Mouse (Mus musculus) hematopoietic stem cell, adult 5-6 weeks (primary cell): ENCODE data around the gene Swt1. TPM values are rescaled to one million over a fixed set of nuclear protein-coding genes. Genes with fewer than 3 reads are reported as not detected.
"Not testable (repeated sequence)": the region's sequence is repeated elsewhere in the genome, so short reads cannot be mapped to it uniquely, and the experiment has no call there.

Experiments
- ATAC-seq, 2 experiments: fragments of 125-278 bp in 1 of 2; replicated peaks in 1 of 2; 2 replicates each; pipeline ENCODE4 v1.8.0; 2016 to 2017; ENCODE audit warnings: inconsistent platforms in 2 of 2, mild to moderate bottlenecking in 2 of 2, moderate number of reproducible peaks in 2 of 2, low read depth in 1 of 2, moderate TSS enrichment in 1 of 2; ENCODE audit not compliant: low FRiP score in 2 of 2, poor library complexity in 2 of 2, severe bottlenecking in 2 of 2, insufficient read depth in 1 of 2, low TSS enrichment in 1 of 2
- total RNA-seq: library from RNA; stranded (forward); fragments of 172-1452, 232-1000 nt; gene quantifications from 2 replicates; pipeline ENCODE4 v1.2.3, GENCODE M21; 2017

The Swt1 gene
- total RNA-seq, 1 experiment from 2014 or later, result 34.1 TPM

DNA sequence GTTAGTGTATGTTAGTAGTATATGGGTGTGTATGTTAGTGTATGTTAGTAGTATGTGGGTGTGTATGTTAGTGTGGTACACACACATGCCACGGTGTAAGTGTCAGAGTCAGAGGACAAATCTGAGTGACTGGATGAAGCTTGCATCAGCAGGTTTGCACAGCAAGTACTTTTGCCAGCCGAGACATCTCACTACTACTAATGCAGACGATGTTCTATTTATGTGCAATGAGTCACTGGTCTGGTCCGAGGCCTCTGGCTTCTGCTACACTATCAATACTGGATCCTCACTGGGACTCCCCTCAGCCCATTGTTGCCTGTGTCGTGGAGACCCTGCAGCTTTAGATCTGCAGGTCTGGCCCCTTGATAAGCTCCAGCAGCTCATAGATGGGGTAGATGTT lies 56.7 kb downstream of the Swt1 start:
- ATAC-seq, result no peak

DNA sequence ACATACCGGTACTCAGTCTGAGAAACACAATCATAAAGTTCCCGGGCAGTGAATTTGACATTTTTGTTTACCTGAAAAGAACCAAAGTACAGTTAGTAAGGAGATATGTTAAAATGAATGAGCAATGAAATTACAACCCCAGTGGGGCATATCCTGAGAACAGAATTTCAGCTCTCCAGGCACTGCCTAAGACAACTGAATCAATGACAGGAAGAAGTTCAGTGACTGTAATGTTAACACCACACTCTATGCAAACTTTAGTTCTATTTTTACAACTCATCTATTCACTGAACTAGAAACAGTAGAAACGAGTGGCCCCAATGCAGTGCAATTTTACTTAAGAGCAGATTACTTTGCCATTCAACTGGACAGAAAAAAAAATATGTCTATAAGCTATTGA lies 57.7 kb downstream of the Swt1 start:
- no peak for ATAC-seq

DNA sequence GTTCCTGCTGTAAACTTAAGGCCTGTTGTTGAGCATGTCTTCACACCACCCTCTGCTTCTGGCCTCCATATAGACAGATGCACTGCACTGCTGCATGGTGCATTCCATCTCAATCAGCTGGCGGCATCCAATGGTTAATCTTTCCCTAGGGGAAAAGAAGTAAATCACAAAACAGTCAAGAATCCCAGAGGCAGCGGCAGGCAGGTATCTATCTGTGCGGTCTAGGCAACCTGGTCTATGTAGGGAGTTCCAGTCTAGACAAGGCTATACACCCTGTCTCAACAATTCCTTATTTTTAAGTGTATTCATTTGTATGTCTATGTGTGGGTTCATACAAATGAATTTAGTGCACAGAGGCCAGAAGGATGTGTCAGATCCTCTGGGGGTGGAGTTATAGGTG lies 59.8 kb downstream of the Swt1 start:
- no peak for ATAC-seq

DNA sequence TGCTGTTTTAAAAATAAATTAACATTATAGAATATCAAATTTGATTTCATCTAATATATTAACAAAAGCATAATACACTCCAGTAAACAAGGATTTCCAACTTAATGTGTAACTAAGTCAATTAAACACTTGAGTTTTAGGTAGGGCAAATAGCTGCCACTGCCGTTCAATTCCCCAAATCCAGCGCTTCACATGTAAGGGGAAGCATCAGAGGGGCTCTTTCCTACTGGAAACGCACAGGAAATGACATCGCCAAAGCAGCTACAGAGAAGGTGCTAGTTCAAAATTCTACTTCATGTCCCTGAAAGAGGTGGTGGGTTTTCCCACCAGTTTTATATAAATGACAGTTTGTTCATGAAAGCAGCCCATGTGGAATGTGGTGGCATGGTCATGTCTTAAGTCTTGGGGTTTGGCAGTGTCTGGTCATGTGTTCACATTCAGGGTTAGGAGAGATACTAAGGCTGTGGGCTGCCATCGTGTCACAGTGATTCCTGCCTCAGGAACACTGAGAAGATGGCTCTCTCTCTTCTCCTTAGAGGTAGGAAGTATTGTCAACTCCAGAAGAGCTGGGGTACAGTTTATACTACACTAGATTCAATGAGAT lies 60.4 kb downstream of the Swt1 start:
- no peak for ATAC-seq

DNA sequence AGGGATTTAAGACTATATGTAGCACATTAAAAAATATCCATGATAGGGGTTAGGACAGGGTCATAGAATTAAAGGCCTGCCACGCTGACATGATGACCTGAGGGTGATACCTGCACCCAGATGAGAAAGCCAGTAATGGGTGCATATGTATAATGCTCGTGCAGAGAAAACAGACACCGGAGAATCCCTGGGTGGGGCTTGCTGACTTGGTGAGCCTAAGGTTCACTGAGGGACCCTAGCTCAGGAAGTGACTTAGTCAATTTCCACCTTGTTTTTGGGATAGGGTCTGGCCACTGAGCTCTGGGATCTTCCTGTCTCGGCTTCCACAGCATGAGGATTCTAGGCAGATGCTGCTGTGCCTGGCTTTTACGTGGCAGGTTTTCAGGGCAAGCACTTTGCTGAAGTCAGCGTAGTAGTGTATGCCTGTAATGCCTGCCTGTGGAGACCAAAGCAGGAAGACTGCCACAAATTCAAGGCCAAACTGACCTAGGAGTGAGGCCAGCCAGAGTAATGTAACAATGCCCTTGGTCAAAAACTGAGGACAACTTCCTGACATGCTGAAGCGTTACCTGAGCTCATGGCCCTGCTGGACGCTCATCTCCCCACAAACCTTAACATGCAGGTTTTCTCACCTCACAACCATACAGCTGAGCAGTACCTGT lies 61.2 kb downstream of the Swt1 start:
- ATAC-seq, result no peak

DNA sequence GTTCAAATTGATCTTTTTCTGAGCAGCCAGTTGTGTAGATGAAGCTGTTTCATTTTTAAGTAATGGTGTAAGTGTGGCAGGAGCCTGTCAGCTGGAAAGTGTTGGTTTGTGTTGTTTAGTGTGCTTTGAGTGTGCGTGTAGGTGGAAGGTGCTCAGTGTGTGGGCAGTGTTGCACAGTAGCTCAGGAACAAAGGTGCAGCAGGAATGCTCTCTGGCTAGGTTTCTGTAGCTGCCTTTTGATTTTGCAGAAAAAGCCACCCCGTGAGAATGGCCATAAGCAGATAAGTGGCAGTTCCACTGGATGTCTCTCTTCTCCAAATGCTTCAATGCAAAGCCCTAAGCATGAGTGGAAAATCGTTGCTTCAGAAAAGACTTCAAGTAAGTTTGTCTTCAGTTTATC lies 68.9 kb downstream of the Swt1 start:
- ATAC-seq, result no peak

DNA sequence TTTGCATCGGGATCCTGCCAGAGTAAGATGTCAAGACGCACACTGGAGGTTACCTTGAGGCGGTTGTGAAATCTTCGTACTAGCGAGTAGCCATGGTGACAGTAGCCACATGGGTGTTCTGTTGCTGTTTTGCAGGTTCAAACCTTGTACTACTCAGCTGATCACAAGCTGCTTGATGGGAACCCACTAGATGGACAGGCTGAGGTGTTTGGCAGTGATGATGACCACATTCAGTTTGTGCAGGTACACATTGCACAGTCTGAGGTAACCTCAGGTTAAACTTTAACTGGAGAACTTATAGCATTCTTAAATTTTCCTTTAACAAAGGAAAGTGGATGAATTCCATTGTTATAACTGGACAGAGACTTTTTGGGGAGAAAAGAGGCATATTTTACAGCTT lies 72.3 kb downstream of the Swt1 start:
- no peak for ATAC-seq

DNA sequence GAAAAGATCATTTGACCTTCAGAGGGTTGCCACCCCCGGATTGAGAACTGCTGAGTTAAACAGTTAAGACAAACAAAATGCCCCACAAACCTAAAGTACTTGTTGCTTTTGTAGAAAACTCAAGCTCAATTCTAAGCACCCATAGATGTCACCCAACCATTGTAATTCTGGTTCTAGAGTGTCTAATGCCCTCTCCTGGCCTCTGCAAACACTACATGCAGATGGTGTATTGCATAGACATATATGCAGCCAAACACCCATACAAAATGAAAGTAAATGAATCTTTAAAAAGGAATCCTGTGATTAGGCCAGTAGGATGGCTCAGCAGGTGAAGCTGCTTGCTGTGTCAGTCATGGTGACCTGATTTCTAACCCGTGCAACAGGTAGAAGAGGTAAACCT lies 75.3 kb downstream of the Swt1 start:
- peak in 1 of 2 experiments; percentile 70; a peak in 2 of 4 replicates for ATAC-seq

DNA sequence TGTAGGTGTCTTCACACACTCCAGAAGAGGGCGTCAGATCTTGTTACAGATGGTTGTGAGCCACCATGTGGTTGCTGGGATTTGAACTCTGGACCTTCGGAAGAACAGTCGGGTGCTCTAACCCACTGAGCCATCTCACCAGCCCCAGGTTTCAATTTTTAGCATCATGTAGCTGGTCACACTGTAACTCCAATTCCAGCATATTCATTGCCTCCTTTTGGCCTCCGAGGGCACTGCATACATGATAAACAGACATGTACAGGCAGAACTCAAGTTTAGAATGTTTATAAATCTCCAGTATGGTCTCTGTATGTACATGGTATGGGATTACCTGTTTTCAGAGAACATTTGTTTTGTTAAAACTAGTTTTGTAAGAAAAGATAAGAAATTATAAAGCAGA lies 80.0 kb downstream of the Swt1 start:
- not testable (repeated sequence) for ATAC-seq

DNA sequence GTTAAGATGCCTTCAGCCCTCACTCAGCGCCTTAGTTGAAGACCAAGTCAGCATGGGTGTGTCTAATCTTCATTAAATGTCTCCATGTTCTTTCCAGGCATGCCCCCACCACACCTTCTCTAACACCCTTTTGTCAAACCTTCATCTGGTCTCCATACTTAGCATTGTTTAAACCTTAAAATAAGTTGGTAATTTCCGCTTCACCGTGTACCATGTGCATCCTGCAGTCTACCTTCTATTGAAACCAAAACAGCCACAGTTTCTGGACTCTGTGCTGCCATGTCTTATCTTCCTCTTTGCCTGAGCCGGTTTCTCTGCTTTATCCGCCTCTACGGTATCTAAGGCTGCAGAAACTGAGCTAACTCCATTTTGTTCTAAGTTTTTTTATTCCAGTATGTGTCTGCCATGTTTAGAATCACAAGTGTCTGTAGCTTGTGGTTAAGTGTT lies 81.6 kb downstream of the Swt1 start:
- no peak for ATAC-seq

DNA sequence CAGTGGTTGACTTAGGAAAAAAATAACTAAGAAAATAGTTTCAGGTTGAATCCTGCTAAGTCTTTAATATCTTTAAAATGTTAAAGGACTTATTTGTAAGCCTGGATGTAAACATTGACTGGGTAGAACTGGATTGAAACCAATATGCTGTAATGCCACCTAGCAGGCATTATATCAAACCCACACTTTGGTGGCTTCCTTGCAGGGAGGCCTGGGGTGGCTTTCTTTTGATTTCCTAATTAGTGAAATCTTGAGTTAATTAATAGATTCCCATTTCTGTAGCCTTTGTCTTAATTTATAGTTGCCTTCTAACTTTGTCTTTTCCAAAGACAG lies 82.4 kb downstream of the Swt1 start:
- no peak for ATAC-seq

DNA sequence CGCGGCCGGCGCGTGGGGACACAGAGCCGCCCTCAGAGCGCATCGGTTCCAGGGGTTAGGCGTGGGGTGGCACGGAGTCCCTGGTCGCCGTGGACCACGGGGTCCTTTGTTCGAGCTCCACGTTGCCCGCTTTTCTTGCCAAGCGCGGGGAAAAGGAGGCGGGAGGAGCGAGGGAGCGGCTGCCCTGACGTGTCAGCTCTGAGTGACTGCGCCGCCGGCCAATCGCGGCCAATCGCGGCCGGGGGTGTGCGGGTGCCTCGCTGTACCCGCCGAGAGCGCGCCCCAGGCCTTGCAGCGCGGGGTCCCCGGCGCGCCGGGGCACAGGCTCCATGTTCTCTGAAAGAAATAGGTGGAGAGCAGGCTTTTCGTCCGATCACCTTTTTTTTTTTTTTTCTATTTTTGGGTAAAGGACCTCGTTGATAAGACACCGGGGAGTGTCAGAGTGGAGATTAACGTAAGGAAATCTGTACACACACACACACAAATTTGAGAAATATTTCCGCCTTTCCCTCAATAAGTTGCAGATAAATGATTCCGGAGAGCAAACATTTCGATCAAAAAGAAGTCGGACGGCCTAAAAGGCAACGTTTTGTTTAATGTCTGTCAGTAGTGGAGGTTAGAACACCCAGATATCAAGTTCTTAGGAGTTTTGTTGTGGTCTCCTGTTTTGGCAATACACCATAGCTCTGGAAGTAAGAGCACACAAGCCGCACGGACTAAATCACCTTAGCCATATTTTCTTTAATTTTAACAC lies 83.0 kb downstream of the Swt1 start:
- peak; percentile 34 to 58 for ATAC-seq

DNA sequence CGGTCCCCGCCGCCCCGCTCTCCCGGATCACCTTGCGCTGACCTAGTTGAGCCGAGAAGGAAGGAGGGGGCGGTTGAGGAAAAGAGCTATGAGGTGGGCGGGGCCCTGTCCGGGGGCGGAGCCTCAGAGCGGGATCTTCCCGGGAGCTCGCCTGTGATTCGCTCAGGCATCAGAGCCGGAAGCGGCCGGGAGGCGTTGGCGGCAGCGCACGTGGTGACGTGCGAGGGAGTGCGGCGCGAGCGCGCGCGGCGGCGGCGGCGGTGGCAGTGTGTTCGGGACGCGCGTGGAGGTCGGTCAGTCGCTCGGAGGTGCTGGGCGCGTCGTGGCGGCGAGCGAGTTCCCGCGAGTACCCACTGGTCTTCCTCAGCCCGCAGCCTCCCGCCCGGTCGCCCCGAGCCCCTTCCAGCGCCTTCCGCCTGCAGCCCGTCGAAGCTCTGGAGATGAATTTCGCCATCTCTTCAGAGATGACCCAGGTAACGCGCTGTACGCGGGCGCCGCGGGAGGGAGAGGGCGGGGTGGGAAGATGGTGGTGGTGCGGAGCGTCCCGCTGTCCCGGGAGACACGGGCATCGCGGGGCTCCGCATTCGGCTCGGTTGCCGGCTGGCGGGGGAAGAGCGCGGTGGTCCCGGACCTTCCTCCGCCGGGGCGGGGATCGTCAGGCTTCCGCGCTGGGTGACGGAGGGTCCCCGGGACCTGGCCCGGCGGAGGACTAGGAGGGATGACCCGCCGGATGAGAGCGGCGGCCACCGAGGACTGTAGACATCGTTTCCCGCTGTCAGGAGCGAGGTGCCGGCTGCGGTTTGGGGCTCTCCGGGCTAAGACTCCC lies 83.8 kb downstream of the Swt1 start, which contains the start of gene Ivns1abp:
TSS of gene Ivns1abp (plus strand) at position 195 of the 826 bp plus-strand sequence.
- peak; percentile 83 for ATAC-seq

DNA sequence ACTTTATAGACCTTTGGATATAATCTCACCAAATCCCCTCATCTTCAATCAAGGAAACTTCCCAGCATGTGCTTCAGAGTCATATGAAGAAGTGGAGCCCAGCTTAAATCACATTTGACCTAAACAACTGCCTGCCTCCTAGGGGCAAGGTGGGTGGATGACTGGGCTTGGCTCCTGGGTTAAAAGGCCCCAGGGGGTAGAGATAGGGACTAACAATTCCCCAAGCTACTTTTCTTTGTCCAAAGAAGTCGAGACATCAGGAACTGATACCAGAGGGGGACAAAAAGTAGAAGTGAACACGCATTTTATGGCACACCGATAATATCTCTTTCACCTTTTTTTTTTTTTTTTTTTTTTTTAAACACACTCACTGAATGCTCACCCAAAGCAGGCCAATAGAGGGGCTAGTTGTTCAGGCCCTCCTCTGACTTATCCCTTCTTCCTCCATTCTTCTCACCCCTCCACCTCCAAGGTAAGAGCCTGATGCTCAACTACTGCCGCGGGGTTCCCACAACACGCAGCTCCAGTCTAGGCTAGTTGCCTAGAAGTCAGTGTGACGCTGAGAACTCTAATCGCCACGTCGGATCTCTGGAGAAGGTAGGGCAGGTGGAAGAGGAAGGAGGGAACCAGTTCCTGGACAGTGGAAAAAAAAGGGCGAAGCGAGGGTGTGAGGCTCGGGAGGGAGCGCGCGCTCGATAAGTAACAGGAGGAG lies 84.5 kb downstream of the Swt1 start:
- ATAC-seq, result peak; percentile 7 to 13; a peak in 1 of 4 replicates

DNA sequence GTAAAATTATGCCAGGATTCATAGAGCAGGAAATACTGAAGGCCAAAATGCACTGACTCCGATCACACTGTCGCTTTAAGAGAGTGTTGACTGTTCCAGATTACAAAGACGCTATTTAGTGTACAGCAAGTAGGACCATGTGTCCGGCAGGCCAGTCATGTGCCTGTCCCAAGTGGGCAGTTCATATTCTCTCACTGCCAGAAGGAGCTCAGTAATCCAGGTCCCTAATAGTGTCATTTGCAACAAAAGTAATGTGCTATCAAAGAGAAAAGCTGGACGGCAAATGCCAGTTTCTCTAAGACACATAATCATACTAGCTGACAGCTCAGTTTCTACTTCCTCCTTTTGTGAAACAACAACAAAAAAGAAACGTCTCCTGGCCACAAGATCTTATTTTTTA lies 85.3 kb downstream of the Swt1 start:
- ATAC-seq, result no peak

DNA sequence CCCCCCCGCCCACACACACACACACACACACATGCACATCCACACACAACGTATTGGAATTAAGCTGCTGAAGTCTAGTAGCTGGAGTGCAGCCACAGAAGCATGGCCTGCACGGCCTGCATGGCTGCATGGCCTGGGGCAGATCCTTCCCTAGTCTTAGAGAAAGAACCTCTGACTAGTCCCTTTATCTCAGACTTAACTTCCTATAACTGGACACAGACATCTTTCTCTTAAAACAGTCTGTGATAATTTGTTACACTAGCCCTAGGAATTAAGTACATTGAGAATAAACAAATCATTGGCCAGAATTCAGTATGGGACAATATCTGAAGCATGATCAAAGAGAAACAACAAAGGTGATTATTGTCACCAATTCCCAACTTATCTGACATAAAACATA lies 85.9 kb downstream of the Swt1 start:
- no peak for ATAC-seq

DNA sequence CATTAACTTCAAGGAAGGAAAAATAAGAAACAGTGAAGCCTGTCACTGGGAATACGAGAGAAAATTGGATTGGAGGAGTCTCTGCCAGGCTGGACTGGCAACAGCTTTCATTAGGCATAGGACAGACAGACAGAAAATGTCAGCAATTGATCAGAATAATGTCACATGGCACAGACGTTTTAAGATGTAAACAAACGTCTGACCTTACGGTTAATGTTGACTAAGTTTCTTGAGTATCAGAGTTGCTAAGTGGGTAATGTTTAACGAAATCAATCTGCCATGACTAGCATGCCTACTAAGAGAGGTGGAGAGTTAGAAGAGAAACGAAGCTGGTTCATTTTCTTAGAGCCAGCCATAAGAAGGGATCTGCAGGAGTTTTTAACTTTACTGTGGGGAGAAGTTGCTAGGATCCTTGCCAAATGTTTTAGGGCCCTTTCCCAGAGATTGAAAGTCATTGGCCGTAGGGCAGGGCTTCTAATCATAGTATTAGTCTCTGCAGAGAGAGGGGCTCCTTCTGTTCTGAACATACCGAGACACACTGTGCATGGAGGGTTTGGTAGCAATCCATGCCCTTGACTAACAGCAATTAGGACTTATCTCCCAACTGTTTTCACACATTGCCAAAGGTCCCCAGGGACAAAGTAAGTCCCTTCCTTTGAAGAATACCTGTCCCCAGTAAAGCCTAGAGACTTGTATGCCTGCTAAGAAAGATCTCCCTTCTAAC lies 86.8 kb downstream of the Swt1 start:
- no peak for ATAC-seq
